Mouse (Mus musculus) spleen, adult 12 weeks (tissue): Measurements from ENCODE around the gene Hsf4.

ENCODE experiments used
- DNase-seq: peaks from one replicate; pipeline ENCODE4 v3.0.0; 2022; ENCODE audit warnings: low spot score

Gene Hsf4

GRCm38 (mm10) chr8:105305211-105306145 lies 35.9 kb downstream of the Hsf4 start, which contains the start of gene Elmo3:
Gene Elmo3 (plus strand): TSS chr8:105305601.
- no peak for DNase-seq

- DNase-seq = no peak
Observed at GRCm38 (mm10) chr8:105306146-105306691, 36.6 kb downstream of the Hsf4 start.

- DNase-seq = no peak
Observed at GRCm38 (mm10) chr8:105307670-105308069, 38.1 kb downstream of the Hsf4 start.

- DNase-seq = no peak
Observed at GRCm38 (mm10) chr8:105308428-105308827, 38.8 kb downstream of the Hsf4 start.

- no peak for DNase-seq
Observed at GRCm38 (mm10) chr8:105309142-105309847, 39.7 kb downstream of the Hsf4 start.

- DNase-seq = no peak
Observed at GRCm38 (mm10) chr8:105310118-105310517, 40.5 kb downstream of the Hsf4 start.

GRCm38 (mm10) chr8:105311718-105312117 lies 42.1 kb downstream of the Hsf4 start:
- DNase-seq = no peak

GRCm38 (mm10) chr8:105312891-105313481 lies 43.4 kb downstream of the Hsf4 start:
- no peak for DNase-seq

GRCm38 (mm10) chr8:105313622-105314402 lies 44.2 kb downstream of the Hsf4 start:
- no peak for DNase-seq

GRCm38 (mm10) chr8:105315073-105315769 lies 45.6 kb downstream of the Hsf4 start:
- DNase-seq = no peak

GRCm38 (mm10) chr8:105317941-105318340 lies 48.3 kb downstream of the Hsf4 start:
- DNase-seq = no peak

- DNase-seq = no peak
Observed at GRCm38 (mm10) chr8:105318662-105319190, 49.1 kb downstream of the Hsf4 start.

- no peak for DNase-seq
Observed at GRCm38 (mm10) chr8:105323183-105323582, 53.6 kb downstream of the Hsf4 start.
